Mouse (Mus musculus) ES-Bruce4 (cell line): ENCODE results near the gene Rora. TPM values are rescaled to one million over a fixed set of nuclear protein-coding genes. Genes with fewer than 3 reads are reported as not detected.

Experiments used
- H3K27ac ChIP-seq: 2 replicates; pipeline ENCODE4 v1.5.1; 2012; ENCODE audit warnings: low read length, inconsistent platforms; ENCODE audit not compliant: insufficient read depth
- H3K27me3 ChIP-seq: 2 replicates; pipeline ENCODE4 v1.6.1; 2012; ENCODE audit warnings: mild to moderate bottlenecking, low read length, inconsistent platforms; ENCODE audit not compliant: control insufficient read depth, poor library complexity, insufficient read depth, severe bottlenecking
- H3K36me3 ChIP-seq: 2 replicates; pipeline ENCODE4 v1.6.1; 2012; ENCODE audit warnings: inconsistent platforms, mild to moderate bottlenecking, low read length, moderate library complexity; ENCODE audit not compliant: control insufficient read depth, poor library complexity, insufficient read depth, severe bottlenecking
- H3K4me1 ChIP-seq: one replicate; pipeline ENCODE4 v1.8.1; 2011; ENCODE audit warnings: low read length; ENCODE audit not compliant: control insufficient read depth, insufficient read depth
- H3K4me3 ChIP-seq: 2 replicates; pipeline ENCODE4 v1.5.1; 2011; ENCODE audit warnings: low read depth, mild to moderate bottlenecking, low read length
- H3K9ac ChIP-seq: 2 replicates; pipeline ENCODE4 v1.6.1; 2012; ENCODE audit warnings: low read depth, mild to moderate bottlenecking, inconsistent platforms; ENCODE audit not compliant: poor library complexity, severe bottlenecking
- H3K9me3 ChIP-seq: replicated peaks from 2 replicates; pipeline ENCODE4 v1.6.1; 2012; ENCODE audit warnings: mild to moderate bottlenecking, low read length, inconsistent platforms; ENCODE audit not compliant: control insufficient read depth, poor library complexity, insufficient read depth, severe bottlenecking
- CTCF ChIP-seq: IDR thresholded peaks from one replicate; pipeline ENCODE4 v1.8.1; 2011; ENCODE audit warnings: low read depth, low read length
- EP300 ChIP-seq: IDR thresholded peaks from 2 replicates; pipeline ENCODE4 v1.6.1; 2011; ENCODE audit warnings: low read depth, low read length; ENCODE audit not compliant: insufficient read depth
- POLR2A ChIP-seq: IDR thresholded peaks from one replicate; pipeline ENCODE4 v1.8.1; 2011; ENCODE audit warnings: low read length; ENCODE audit not compliant: insufficient read depth
- polyA plus RNA-seq: library from polyadenylated mRNA; stranded (reverse); fragments of >200 nt; gene quantifications from 2 replicates; pipeline ENCODE4 v1.2.4, GENCODE M21; 2011; ENCODE audit warnings: low read depth; ENCODE audit not compliant: missing spikeins, insufficient read depth, insufficient read length

The Rora gene
- polyA plus RNA-seq, 1 experiment, result 3.6 TPM

GRCm38 (mm10) chr9:68976851-68977250, 323.3 kb downstream of the Rora start:
- H3K27ac ChIP-seq, result no peak overlapping the region
- H3K36me3 ChIP-seq, result no peaks in the 10 kb centered on the region
- no peaks in the 10 kb centered on the region for H3K9me3 ChIP-seq
- TF ChIP-seq EP300 (no peak), POLR2A (no peak), CTCF (no peak)
- H3K27me3 ChIP-seq, result 0 out of 2 replicates have a peak, but pooled peaks cover 1% of the 10 kb centered on the region
- no peaks in the 10 kb centered on the region for H3K4me1 ChIP-seq
- no peak overlapping the region for H3K4me3 ChIP-seq
- no peak overlapping the region for H3K9ac ChIP-seq

- Histone ChIP-seq H3K27ac (no peak overlapping the region), H3K4me1 (no peaks in the 10 kb centered on the region), H3K9me3 (no peaks in the 10 kb centered on the region), H3K9ac (no peak overlapping the region), H3K27me3 (0 out of 2 replicates have a peak, but pooled peaks cover 1% of the 10 kb centered on the region), H3K36me3 (no peaks in the 10 kb centered on the region), H3K4me3 (no peak overlapping the region)
- TF ChIP-seq EP300 (no peak), POLR2A (no peak), CTCF (no peak)
Measured at GRCm38 (mm10) chr9:68978656-68979055, 325.1 kb downstream of the Rora start.

GRCm38 (mm10) chr9:68980041-68980440, 326.5 kb downstream of the Rora start:
- Histone ChIP-seq H3K9ac (no peak overlapping the region), H3K4me1 (no peaks in the 10 kb centered on the region), H3K9me3 (no peaks in the 10 kb centered on the region), H3K27ac (no peak overlapping the region), H3K4me3 (no peak overlapping the region), H3K27me3 (0 out of 2 replicates have a peak, but pooled peaks cover 1% of the 10 kb centered on the region), H3K36me3 (no peaks in the 10 kb centered on the region)
- TF ChIP-seq CTCF (no peak), EP300 (no peak), POLR2A (no peak)

GRCm38 (mm10) chr9:68985046-68985445, 331.5 kb downstream of the Rora start:
- Histone ChIP-seq H3K27ac (no peak overlapping the region), H3K27me3 (no peaks in the 10 kb centered on the region)

GRCm38 (mm10) chr9:68985796-68986195, 332.2 kb downstream of the Rora start:
- no peak overlapping the region for H3K27ac ChIP-seq
- no peak overlapping the region for H3K9ac ChIP-seq
- no peaks in the 10 kb centered on the region for H3K4me1 ChIP-seq
- no peak overlapping the region for H3K4me3 ChIP-seq
- no peaks in the 10 kb centered on the region for H3K9me3 ChIP-seq
- H3K27me3 ChIP-seq, result no peaks in the 10 kb centered on the region
- TF ChIP-seq POLR2A (no peak), EP300 (no peak), CTCF (no peak)
- no peaks in the 10 kb centered on the region for H3K36me3 ChIP-seq

More at GRCm38 (mm10) chr9:68985046-68985445, 331.5 kb downstream of the Rora start:
- H3K36me3 ChIP-seq, result no peaks in the 10 kb centered on the region
- no peak for TF ChIP-seq EP300
- no peak for TF ChIP-seq POLR2A
- TF ChIP-seq CTCF, result no peak
- no peak overlapping the region for H3K9ac ChIP-seq
- no peaks in the 10 kb centered on the region for H3K9me3 ChIP-seq
- H3K4me1 ChIP-seq, result no peaks in the 10 kb centered on the region
- no peak overlapping the region for H3K4me3 ChIP-seq

- H3K4me3 ChIP-seq, result no peak overlapping the region
- H3K27me3 ChIP-seq, result no peaks in the 10 kb centered on the region
- H3K9ac ChIP-seq, result no peak overlapping the region
- H3K36me3 ChIP-seq, result no peaks in the 10 kb centered on the region
- TF ChIP-seq CTCF (no peak), EP300 (no peak), POLR2A (no peak)
- no peak overlapping the region for H3K27ac ChIP-seq
- no peaks in the 10 kb centered on the region for H3K4me1 ChIP-seq
- H3K9me3 ChIP-seq, result no peaks in the 10 kb centered on the region
Measured at GRCm38 (mm10) chr9:68987290-68988042, 333.9 kb downstream of the Rora start.
